Mouse (Mus musculus): ENCODE data around the gene Abcg4. TPM values are rescaled to one million over a fixed set of nuclear protein-coding genes. Genes with fewer than 3 reads are reported as not detected.

The Abcg4 gene
- total and polyA plus RNA-seq, 3 experiments: 0.23 to 1.1 (median 0.72) TPM

- no peaks in the 10 kb centered on the region for H3K79me2 ChIP-seq (replicated peaks; ENCODE audit: control insufficient read depth, extremely low read depth, insufficient read depth, poor library complexity, severe bottlenecking)
- dilution Hi-C loops (cut with MboI; ENCODE audit: extremely low pct_ligation_motif_present, extremely low pct_unique_long_range_greater_than_20kb, low sequenced_read_pairs): no loop called here
Observed at GRCm38 (mm10) chr9:44287003-44287400, 1.4 kb downstream of the Abcg4 start.

GRCm38 (mm10) chr9:44286256-44286850 lies 2.1 kb downstream of the Abcg4 start:
- Histone ChIP-seq H3K79me2 (replicated peaks; ENCODE audit: control insufficient read depth, extremely low read depth, insufficient read depth, poor library complexity, severe bottlenecking) (no peaks in the 10 kb centered on the region), H3K4me3 (replicated peaks in 1 of 3; ENCODE audit: low read depth in 2 of 3, low read length in 2 of 3, poor library complexity in 1 of 3) (no peak overlapping the region), H3K4me1 (ENCODE audit: control insufficient read depth in 1 of 2, insufficient read depth in 2 of 2) (no peaks in the 10 kb centered on the region), H3K9me3 (replicated peaks; ENCODE audit: low read length) (peaks cover 6% of the 10 kb centered on the region), H3K27me3 (replicated peaks) (no peaks in the 10 kb centered on the region), H3K27ac (ENCODE audit: insufficient read depth, low read depth) (no peak overlapping the region), H3K9ac (ENCODE audit: insufficient read depth, low read depth) (no peak overlapping the region), H3K36me3 (replicated peaks in 1 of 2; ENCODE audit: control insufficient read depth in 1 of 2, insufficient read depth in 1 of 2, low read length in 1 of 2) (peaks cover 8 to 55% of the 10 kb centered on the region in 2 experiments), H3K4me2 (ENCODE audit: insufficient read depth, low read depth, poor library complexity, severe bottlenecking) (no peak overlapping the region)
- no peak for TF ChIP-seq TBP (conservative IDR thresholded peaks at IDR 0.05; ENCODE audit: low read depth, low read length)
- no peak for TF ChIP-seq PAX5 (IDR thresholded peaks at IDR 0.05; ENCODE audit: low read length)
- TF ChIP-seq MAX (IDR thresholded peaks at IDR 0.05; ENCODE audit: low read length): no peak
- no peak for TF ChIP-seq SIN3A (IDR thresholded peaks at IDR 0.05; ENCODE audit: low read length)
- TF ChIP-seq IRF4 (IDR thresholded peaks at IDR 0.05; ENCODE audit: low read depth, low read length): no peak
- TF ChIP-seq POLR2A (IDR thresholded peaks at IDR 0.05; ENCODE audit: low read depth, low read length): no peak
- no peak for TF ChIP-seq SMC3 (IDR thresholded peaks at IDR 0.05; ENCODE audit: low read depth, low read length)
- no peak for TF ChIP-seq ZMIZ1 (IDR thresholded peaks at IDR 0.05; ENCODE audit: low read depth, low read length)
- no peak for TF ChIP-seq MEF2A (IDR thresholded peaks at IDR 0.05; ENCODE audit: borderline replicate concordance, low read depth, low read length)
- TF ChIP-seq ELF1 (IDR thresholded peaks at IDR 0.05; ENCODE audit: low read depth, low read length): no peak
- no peak for TF ChIP-seq JUN (IDR thresholded peaks at IDR 0.05; ENCODE audit: insufficient read depth, low read depth, low read length)
- TF ChIP-seq GABPA (IDR thresholded peaks at IDR 0.05; ENCODE audit: insufficient replicate concordance, low read depth, low read length): no peak
- TF ChIP-seq JUND (conservative IDR thresholded peaks at IDR 0.05; ENCODE audit: low read depth, low read length): no peak
- no peak for TF ChIP-seq ZKSCAN1 (IDR thresholded peaks at IDR 0.05; ENCODE audit: borderline replicate concordance, low read depth, low read length)
- TF ChIP-seq KAT2A (IDR thresholded peaks at IDR 0.05; ENCODE audit: insufficient replicate concordance, low read length): no peak
- DNase-seq (ENCODE audit: extremely low read depth): no peak
- dilution Hi-C loops (cut with MboI; ENCODE audit: extremely low pct_ligation_motif_present, extremely low pct_unique_long_range_greater_than_20kb, low sequenced_read_pairs) (no loop called here), in situ Hi-C loops (cut with MboI; ENCODE audit: low pct_ligation_motif_present, low pct_unique_long_range_greater_than_20kb, low sequenced_read_pairs) (no loop called here)

More at GRCm38 (mm10) chr9:44287003-44287400, 1.4 kb downstream of the Abcg4 start:
- in situ Hi-C loops (cut with MboI; ENCODE audit: low pct_ligation_motif_present, low pct_unique_long_range_greater_than_20kb, low sequenced_read_pairs): no loop called here
- H3K9me3 ChIP-seq (replicated peaks; ENCODE audit: low read length): peaks cover 6% of the 10 kb centered on the region
- H3K9ac ChIP-seq (ENCODE audit: insufficient read depth, low read depth): no peak overlapping the region
- no peaks in the 10 kb centered on the region for H3K4me1 ChIP-seq (ENCODE audit: control insufficient read depth in 1 of 2, insufficient read depth in 2 of 2)
- no peak overlapping the region for H3K4me3 ChIP-seq (replicated peaks in 1 of 3; ENCODE audit: low read depth in 2 of 3, low read length in 2 of 3, poor library complexity in 1 of 3)
- DNase-seq (ENCODE audit: extremely low read depth): no peak
- TF ChIP-seq RAD21 (IDR thresholded peaks at IDR 0.05; ENCODE audit: low read depth, low read length): no peak
- TF ChIP-seq JUND (conservative IDR thresholded peaks at IDR 0.05; ENCODE audit: low read depth, low read length): no peak
- TF ChIP-seq CHD1 (IDR thresholded peaks at IDR 0.05; ENCODE audit: low read depth, low read length): no peak
- TF ChIP-seq SIN3A (IDR thresholded peaks at IDR 0.05; ENCODE audit: low read length): no peak
- TF ChIP-seq KAT2A (IDR thresholded peaks at IDR 0.05; ENCODE audit: insufficient replicate concordance, low read length): no peak
- TF ChIP-seq POLR2A (IDR thresholded peaks at IDR 0.05; ENCODE audit: low read depth, low read length): no peak
- no peak for TF ChIP-seq MXI1 (IDR thresholded peaks at IDR 0.05; ENCODE audit: low read depth, low read length)
- TF ChIP-seq MAZ (IDR thresholded peaks at IDR 0.05; ENCODE audit: low read depth, low read length): no peak
- H3K27ac ChIP-seq (ENCODE audit: insufficient read depth, low read depth): no peak overlapping the region
- peaks cover 15 to 56% of the 10 kb centered on the region in 2 experiments for H3K36me3 ChIP-seq (replicated peaks in 1 of 2; ENCODE audit: control insufficient read depth in 1 of 2, insufficient read depth in 1 of 2, low read length in 1 of 2)
- no peaks in the 10 kb centered on the region for H3K27me3 ChIP-seq (replicated peaks)
- H3K4me2 ChIP-seq (ENCODE audit: insufficient read depth, low read depth, poor library complexity, severe bottlenecking): no peak overlapping the region

Data from CH12.LX (cell line).